Mouse (Mus musculus): ENCODE results near the gene Tenm4.

GRCm38 (mm10) chr7:96844104-96844894 lies 673.3 kb downstream of the Tenm4 start:
- TF ChIP-seq EP300 (IDR thresholded peaks at IDR 0.05; ENCODE audit: low read length) (no peak), POLR2A (IDR thresholded peaks at IDR 0.05; ENCODE audit: low read depth, low read length) (no peak), ZMIZ1 (IDR thresholded peaks at IDR 0.05; ENCODE audit: low read depth, low read length) (no peak), CTCF (conservative IDR thresholded peaks at IDR 0.05 in 1 of 2, IDR thresholded peaks at IDR 0.05 in 1 of 2; ENCODE audit: low read depth in 2 of 2, low read length in 2 of 2) (no peak), GABPA (IDR thresholded peaks at IDR 0.05; ENCODE audit: insufficient replicate concordance, low read depth, low read length) (no peak), RCOR1 (conservative IDR thresholded peaks at IDR 0.05; ENCODE audit: low read depth, low read length) (no peak), SMC3 (IDR thresholded peaks at IDR 0.05; ENCODE audit: low read depth, low read length) (no peak), USF1 (IDR thresholded peaks at IDR 0.05; ENCODE audit: low read depth, low read length) (no peak), USF2 (conservative IDR thresholded peaks at IDR 0.05; ENCODE audit: low read depth, low read length) (no peak), JUND (conservative IDR thresholded peaks at IDR 0.05; ENCODE audit: low read depth, low read length) (no peak), UBTF (IDR thresholded peaks at IDR 0.05; ENCODE audit: low read depth, low read length) (no peak), CHD1 (IDR thresholded peaks at IDR 0.05; ENCODE audit: low read depth, low read length) (no peak)

Measured in CH12.LX (cell line).